Mouse (Mus musculus): ENCODE measurements around the gene Cldn5. TPM values are rescaled to one million over a fixed set of nuclear protein-coding genes. Genes with fewer than 3 reads are reported as not detected.

Cldn5 gene
- polyA plus RNA-seq (2014; fragmentation: Illumina TruSeq; extraction: RNeasy Lipid Tissue Mini Kit (QIAGEN cat#74804); ENCODE audit: insufficient read depth, low read depth, low replicate concordance) = 651 TPM

GRCm38 (mm10) chr16:18776556-18777100 lies at the start of gene Cldn5:
Cldn5 (plus strand) TSS chr16:18776847.

DNA sequence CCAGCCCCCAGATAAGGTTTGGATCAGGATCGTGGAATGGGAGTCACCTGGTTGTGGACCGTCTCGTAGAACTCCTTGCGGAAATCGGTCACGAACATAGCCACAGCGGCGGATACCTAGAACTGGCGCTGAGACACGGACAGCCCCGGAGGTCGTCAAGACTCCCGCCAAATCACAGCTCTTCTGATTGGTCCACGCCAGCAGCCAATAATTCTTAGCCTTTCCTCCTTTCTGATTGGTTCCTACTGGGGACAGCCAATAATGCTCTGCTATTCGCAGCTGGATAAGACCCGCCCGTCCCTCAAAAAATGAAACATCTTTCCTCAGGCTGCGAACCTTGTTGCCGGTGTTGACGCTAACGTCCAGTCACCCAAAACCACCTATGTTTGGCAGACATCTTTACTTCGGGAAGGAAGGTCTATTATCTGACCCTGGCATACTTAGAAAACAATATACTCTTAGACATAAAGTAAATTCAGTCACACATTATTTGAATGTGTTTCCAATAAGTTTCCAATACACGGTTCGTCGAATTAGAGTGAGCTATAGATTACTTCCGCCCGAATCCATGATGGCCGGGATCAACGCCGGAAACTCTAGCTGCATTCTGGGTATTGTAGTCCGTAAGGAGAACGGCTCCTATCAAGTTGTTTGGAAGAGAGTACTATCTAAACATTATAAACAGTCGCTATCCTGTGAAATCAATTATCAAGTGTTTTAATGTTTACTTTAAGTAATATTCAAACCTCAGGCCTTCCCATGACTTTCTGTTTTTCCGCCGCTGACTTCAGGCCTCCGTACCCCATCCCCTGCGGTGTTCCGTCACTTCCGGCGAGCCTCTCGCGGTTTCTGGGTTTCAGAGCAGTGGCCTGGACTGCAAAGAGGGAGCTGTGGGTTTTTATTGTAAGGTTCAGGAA lies 35.1 kb downstream of the Cldn5 start, which contains the start of the genes Ufd1 and Cdc45:
Gene Ufd1, plus strand, starts transcription at position 312 of the 917 bp plus-strand sequence.
Gene Cdc45, minus strand, starts transcription at position 520 of the 917 bp plus-strand sequence.

Other genes with a start within 250 kb of the Cldn5 start
- 5.0 TPM for gene Tbx1, start 186.2 kb upstream of the Cldn5 start, polyA plus RNA-seq (2014; fragmentation: Illumina TruSeq; extraction: RNeasy Lipid Tissue Mini Kit (QIAGEN cat#74804); ENCODE audit: insufficient read depth, low read depth, low replicate concordance)
- gene Gp1bb, start 154.4 kb upstream of the Cldn5 start, polyA plus RNA-seq (2014; fragmentation: Illumina TruSeq; extraction: RNeasy Lipid Tissue Mini Kit (QIAGEN cat#74804); ENCODE audit: insufficient read depth, low read depth, low replicate concordance) = 1.2 TPM
- gene Gm49601, start 150.4 kb upstream of the Cldn5 start, polyA plus RNA-seq (2014; fragmentation: Illumina TruSeq; extraction: RNeasy Lipid Tissue Mini Kit (QIAGEN cat#74804); ENCODE audit: insufficient read depth, low read depth, low replicate concordance) = 0.51 TPM
- 8.3 TPM for gene Sept5, start 146.9 kb upstream of the Cldn5 start, polyA plus RNA-seq (2014; fragmentation: Illumina TruSeq; extraction: RNeasy Lipid Tissue Mini Kit (QIAGEN cat#74804); ENCODE audit: insufficient read depth, low read depth, low replicate concordance)
- gene Ufd1, start 34.9 kb downstream of the Cldn5 start, polyA plus RNA-seq (2014; fragmentation: Illumina TruSeq; extraction: RNeasy Lipid Tissue Mini Kit (QIAGEN cat#74804); ENCODE audit: insufficient read depth, low read depth, low replicate concordance) = 44.7 TPM
- 2.5 TPM for gene Cdc45, start 35.1 kb downstream of the Cldn5 start, polyA plus RNA-seq (2014; fragmentation: Illumina TruSeq; extraction: RNeasy Lipid Tissue Mini Kit (QIAGEN cat#74804); ENCODE audit: insufficient read depth, low read depth, low replicate concordance)
- 23.5 TPM for gene 2510002D24Rik, start 59.7 kb downstream of the Cldn5 start, polyA plus RNA-seq (2014; fragmentation: Illumina TruSeq; extraction: RNeasy Lipid Tissue Mini Kit (QIAGEN cat#74804); ENCODE audit: insufficient read depth, low read depth, low replicate concordance)
- not detected for gene Gm28539, start 59.7 kb downstream of the Cldn5 start, polyA plus RNA-seq (2014; fragmentation: Illumina TruSeq; extraction: RNeasy Lipid Tissue Mini Kit (QIAGEN cat#74804); ENCODE audit: insufficient read depth, low read depth, low replicate concordance)
- gene Mrpl40, start 100.0 kb downstream of the Cldn5 start, polyA plus RNA-seq (2014; fragmentation: Illumina TruSeq; extraction: RNeasy Lipid Tissue Mini Kit (QIAGEN cat#74804); ENCODE audit: insufficient read depth, low read depth, low replicate concordance) = 36.0 TPM
- gene Hira, start 100.2 kb downstream of the Cldn5 start, polyA plus RNA-seq (2014; fragmentation: Illumina TruSeq; extraction: RNeasy Lipid Tissue Mini Kit (QIAGEN cat#74804); ENCODE audit: insufficient read depth, low read depth, low replicate concordance) = 22.1 TPM

Data from lung, adult 10 weeks (tissue).